14 mouse cellular contexts compared by ENCODE assay signal in genomic region chr13:30819891-30820290, GRCm38 (mm10).
"Had no signal": no experiment of that assay in that cellular context is flagged by ENCODE, and none has a peak within 500 bp of the region (broad histone marks: within the 10 kb centered on the region; RNA-seq: fewer than 3 reads in every experiment).

No protein-coding gene starts in this region.

- H3K27ac ChIP-seq: kidney, postnatal 0 days; limb, embryonic 12.5 days; liver, embryonic 13.5 days; midbrain, embryonic 10.5 days; stomach, embryonic 15.5 days had no signal

- ATAC-seq: intestine, postnatal 0 days had no signal

- H3K4me3 ChIP-seq: limb, embryonic 12.5 days; liver, embryonic 13.5 days; midbrain, embryonic 10.5 days; stomach, embryonic 15.5 days had no signal

- DNase-seq: kidney, adult 9 months; kidney, postnatal 36 days; liver; liver, embryonic 13.5 days; lung, adult 18-20 months; midbrain, embryonic 14.5 days; right cerebral cortex, postnatal 14 days; thymus, adult 2 months; thymus, postnatal 25 days had no signal
